Mouse (Mus musculus) erythroblast, embryonic 14.5 days (primary cell): ENCODE results near the gene Acot13. TPM values are rescaled to one million over a fixed set of nuclear protein-coding genes. Genes with fewer than 3 reads are reported as not detected.

Experiments used
- H3K27me3 ChIP-seq: 2 replicates; pipeline ENCODE4 v1.6.1; 2012; ENCODE audit warnings: inconsistent platforms; ENCODE audit not compliant: control insufficient read depth
- H3K36me3 ChIP-seq: 2 replicates; pipeline ENCODE4 v1.6.1; 2012; ENCODE audit warnings: mild to moderate bottlenecking, inconsistent platforms; ENCODE audit not compliant: control insufficient read depth
- H3K4me1 ChIP-seq: 2 replicates; pipeline ENCODE4 v1.6.1; 2012; ENCODE audit warnings: inconsistent platforms; ENCODE audit not compliant: control insufficient read depth
- H3K4me3 ChIP-seq: replicated peaks from 2 replicates; pipeline ENCODE3; 2012; ENCODE audit warnings: moderate library complexity, mild to moderate bottlenecking, inconsistent platforms
- H3K9me3 ChIP-seq: 2 replicates; pipeline ENCODE4 v1.6.1; 2012; ENCODE audit warnings: low read length, inconsistent platforms, mixed read lengths; ENCODE audit not compliant: control insufficient read depth
- GATA1 ChIP-seq: IDR thresholded peaks from 2 replicates; pipeline ENCODE4 v1.6.1; 2012; ENCODE audit warnings: low read length, inconsistent platforms, mixed read lengths
- TAL1 ChIP-seq: IDR thresholded peaks from 3 replicates; pipeline ENCODE4 v1.6.1; 2012; ENCODE audit warnings: low read length, inconsistent platforms, mixed read lengths
- polyA plus RNA-seq: library from polyadenylated mRNA; stranded (reverse); fragments of >175 nt; gene quantifications from 2 replicates; pipeline ENCODE4 v1.2.3, GENCODE M21; 2012

Acot13 gene
- polyA plus RNA-seq, 1 experiment = 3.5 TPM

- TF ChIP-seq GATA1 (no peak), TAL1 (no peak)
- H3K4me3 ChIP-seq = peak overlapping the region; percentile 79
- no peaks in the 10 kb centered on the region for H3K27me3 ChIP-seq
- peaks cover 53% of the 10 kb centered on the region for H3K36me3 ChIP-seq
- peaks cover 36% of the 10 kb centered on the region for H3K4me1 ChIP-seq
- no peaks in the 10 kb centered on the region for H3K9me3 ChIP-seq
These were observed 1.4 kb upstream of the Acot13 start for GRCm38 (mm10) chr13:24832811-24833155.

GRCm38 (mm10) chr13:24832131-24832810 lies 931 bp upstream of the Acot13 start:
- TF ChIP-seq TAL1 (no peak), GATA1 (no peak)
- peaks cover 36% of the 10 kb centered on the region for H3K4me1 ChIP-seq
- no peaks in the 10 kb centered on the region for H3K9me3 ChIP-seq
- no peaks in the 10 kb centered on the region for H3K27me3 ChIP-seq
- peaks cover 48% of the 10 kb centered on the region for H3K36me3 ChIP-seq
- peak overlapping the region; percentile 79 for H3K4me3 ChIP-seq

DNA sequence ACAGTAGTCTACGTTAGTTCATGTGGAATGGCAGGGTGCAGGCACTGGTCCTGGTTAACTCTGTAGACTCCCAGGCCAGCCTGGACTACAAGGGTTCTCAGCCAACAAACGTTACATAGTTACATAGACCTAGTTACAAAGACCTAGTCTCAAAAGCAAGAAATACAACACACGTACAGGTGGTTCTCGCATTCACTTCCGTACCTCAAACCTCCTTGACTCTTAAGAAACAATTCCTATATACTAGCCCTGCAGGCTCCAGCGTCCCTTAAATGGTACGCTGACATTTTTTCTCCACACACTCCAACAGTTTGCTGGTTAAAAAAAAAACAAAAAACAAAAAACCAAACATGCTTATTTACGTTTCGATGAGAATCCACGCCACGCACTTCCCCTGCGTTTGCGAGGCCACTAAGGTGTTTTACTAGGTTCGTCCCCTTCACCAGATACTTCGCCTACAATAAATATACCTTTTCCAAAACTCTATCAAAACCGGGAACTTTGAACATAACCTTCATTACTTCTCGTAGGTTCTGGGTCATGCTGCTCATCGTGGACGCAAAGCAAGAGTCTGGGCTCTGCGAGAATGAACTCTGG lies 486 bp downstream of the Acot13 start:
- TF ChIP-seq TAL1 = no peak
- no peak for TF ChIP-seq GATA1
- H3K9me3 ChIP-seq = no peaks in the 10 kb centered on the region
- H3K4me3 ChIP-seq = peak overlapping the region; percentile 79
- peaks cover 37% of the 10 kb centered on the region for H3K36me3 ChIP-seq
- H3K4me1 ChIP-seq = peaks cover 33% of the 10 kb centered on the region
- no peaks in the 10 kb centered on the region for H3K27me3 ChIP-seq

DNA sequence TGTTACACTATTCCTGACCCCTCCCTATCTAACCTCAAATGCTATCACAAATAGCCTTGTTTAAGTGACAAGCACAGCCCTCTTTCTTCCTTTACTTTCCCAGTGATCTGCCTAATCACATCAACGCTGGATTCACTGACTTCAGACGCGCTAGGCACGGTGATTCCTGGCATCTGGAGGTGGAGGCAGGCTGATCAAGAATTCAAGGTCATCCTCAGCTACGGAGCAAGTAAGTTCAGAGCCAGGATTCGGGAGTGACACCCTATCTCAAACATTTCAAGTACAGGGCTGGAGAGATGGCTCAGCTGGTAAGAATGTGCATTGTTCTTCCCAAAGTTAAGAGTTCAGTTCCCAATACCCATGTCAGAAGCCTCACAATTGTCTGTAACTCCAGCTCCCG lies 5.2 kb downstream of the Acot13 start:
- no peak overlapping the region for H3K4me3 ChIP-seq
- peaks cover 9% of the 10 kb centered on the region for H3K4me1 ChIP-seq
- no peaks in the 10 kb centered on the region for H3K27me3 ChIP-seq
- no peaks in the 10 kb centered on the region for H3K9me3 ChIP-seq
- H3K36me3 ChIP-seq = peaks cover 14% of the 10 kb centered on the region
- TF ChIP-seq TAL1 (no peak), GATA1 (no peak)

DNA sequence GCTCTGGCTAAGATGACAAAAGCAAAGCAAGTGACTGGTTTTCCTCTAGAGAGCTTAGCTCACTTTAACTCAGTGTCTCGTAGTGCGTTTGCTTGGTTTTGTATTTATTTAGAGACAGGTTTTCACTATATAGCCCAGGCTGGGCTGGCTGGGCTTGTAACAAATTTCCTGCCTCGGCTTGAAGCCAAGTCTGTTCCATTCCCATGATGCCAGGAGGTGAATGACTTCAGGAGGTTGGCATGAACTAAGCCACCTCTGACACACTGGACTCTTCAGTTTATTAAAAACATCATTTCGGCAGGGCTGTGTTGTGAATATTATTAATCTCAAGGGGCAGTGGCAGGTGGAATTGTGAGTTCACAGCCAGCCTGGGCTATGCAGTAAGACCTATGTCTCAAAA lies 5.8 kb downstream of the Acot13 start:
- no peak overlapping the region for H3K4me3 ChIP-seq
- peaks cover 8% of the 10 kb centered on the region for H3K4me1 ChIP-seq
- no peaks in the 10 kb centered on the region for H3K9me3 ChIP-seq
- no peak for TF ChIP-seq TAL1
- peaks cover 17% of the 10 kb centered on the region for H3K36me3 ChIP-seq
- no peaks in the 10 kb centered on the region for H3K27me3 ChIP-seq

GRCm38 (mm10) chr13:24824647-24825046 lies 6.7 kb downstream of the Acot13 start:
- peaks cover 2% of the 10 kb centered on the region for H3K4me1 ChIP-seq
- no peaks in the 10 kb centered on the region for H3K27me3 ChIP-seq
- no peak overlapping the region for H3K4me3 ChIP-seq
- H3K9me3 ChIP-seq = no peaks in the 10 kb centered on the region
- H3K36me3 ChIP-seq = peaks cover 21% of the 10 kb centered on the region
- TF ChIP-seq GATA1 (no peak), TAL1 (no peak)

DNA sequence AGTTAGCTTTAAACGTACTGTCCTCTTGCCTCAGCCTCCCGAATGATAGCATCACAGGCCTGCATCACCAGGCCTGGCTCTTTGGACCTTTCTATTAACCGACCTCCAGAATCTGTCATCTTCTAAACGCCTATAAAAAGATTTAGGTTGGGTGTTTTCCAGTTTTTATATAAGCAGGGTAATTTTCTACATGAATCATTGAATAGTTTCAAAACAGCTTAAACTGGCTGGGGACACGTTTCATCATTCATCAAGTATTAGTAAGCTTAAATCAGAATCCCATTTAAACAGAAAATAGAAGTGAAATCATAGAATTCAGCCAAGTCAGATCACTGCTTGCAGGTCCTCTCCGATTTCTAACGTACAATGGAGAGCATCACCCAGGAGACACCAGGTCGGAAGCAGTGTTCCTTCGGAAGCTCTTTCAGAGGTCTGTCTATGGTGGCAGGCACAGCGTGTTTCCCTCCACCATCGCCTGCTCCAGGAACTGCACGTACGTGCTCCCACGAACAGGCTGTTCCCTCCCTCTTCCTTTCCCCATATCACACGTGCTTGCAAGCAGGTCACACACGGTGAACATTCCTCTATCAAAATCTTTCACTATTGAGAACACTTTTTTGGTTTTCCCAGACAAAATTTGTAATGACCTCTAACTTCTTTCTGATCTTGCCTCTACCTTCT lies 8.5 kb downstream of the Acot13 start:
- Histone ChIP-seq H3K27me3 (no peaks in the 10 kb centered on the region), H3K9me3 (no peaks in the 10 kb centered on the region), H3K4me3 (no peak overlapping the region), H3K36me3 (peaks cover 33% of the 10 kb centered on the region), H3K4me1 (peaks cover 2% of the 10 kb centered on the region)
- no peak for TF ChIP-seq GATA1
- no peak for TF ChIP-seq TAL1

DNA sequence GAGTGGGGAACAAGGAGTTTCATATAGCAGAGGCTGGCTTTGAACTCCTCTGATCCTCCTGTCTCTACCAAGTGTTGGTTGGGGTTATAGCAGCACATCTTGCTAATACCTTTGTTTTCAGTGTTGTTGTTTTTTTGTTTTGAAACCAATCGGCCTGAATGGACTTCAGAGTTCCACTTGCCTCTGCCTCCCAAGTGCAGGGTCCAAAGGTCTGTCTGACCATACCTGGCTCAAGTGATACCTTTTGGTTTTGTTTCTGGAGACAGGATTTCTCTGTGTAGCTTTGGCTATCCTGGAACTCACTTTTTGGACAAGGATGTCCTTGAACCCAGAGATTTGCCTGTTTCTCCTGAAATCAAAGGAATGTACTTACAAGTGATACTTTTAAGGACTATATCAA lies 11.4 kb downstream of the Acot13 start:
- H3K36me3 ChIP-seq = peaks cover 57% of the 10 kb centered on the region
- H3K9me3 ChIP-seq = no peaks in the 10 kb centered on the region
- H3K4me3 ChIP-seq = no peak overlapping the region
- H3K27me3 ChIP-seq = no peaks in the 10 kb centered on the region
- H3K4me1 ChIP-seq = peaks cover 7% of the 10 kb centered on the region
- TF ChIP-seq TAL1 (no peak), GATA1 (no peak)
